Mouse (Mus musculus): ENCODE data around the gene Aatk.

Gene Aatk

GRCm38 (mm10) chr11:120022841-120023240, 24.1 kb downstream of the Aatk start:
- DNase-seq (ENCODE audit: low spot score), result no peak

- no peak for DNase-seq (ENCODE audit: low spot score)
Observed at GRCm38 (mm10) chr11:120022216-120022615, 24.8 kb downstream of the Aatk start.

GRCm38 (mm10) chr11:120021367-120021766, 25.6 kb downstream of the Aatk start:
- DNase-seq (ENCODE audit: low spot score), result no peak

GRCm38 (mm10) chr11:120019542-120020440, 27.2 kb downstream of the Aatk start:
- DNase-seq (ENCODE audit: low spot score), result no peak

- no peak for DNase-seq (ENCODE audit: low spot score)
Observed at GRCm38 (mm10) chr11:120017011-120017410, 30.0 kb downstream of the Aatk start.

GRCm38 (mm10) chr11:120014758-120015157, 32.2 kb downstream of the Aatk start:
- no peak for DNase-seq (ENCODE audit: low spot score)

GRCm38 (mm10) chr11:120013174-120013711, 33.7 kb downstream of the Aatk start:
- peak; percentile 82 for DNase-seq (ENCODE audit: low spot score)

- no peak for DNase-seq (ENCODE audit: low spot score)
Observed at GRCm38 (mm10) chr11:120012702-120013101, 34.3 kb downstream of the Aatk start.

GRCm38 (mm10) chr11:120011761-120012560, 35.0 kb downstream of the Aatk start:
- no peak for DNase-seq (ENCODE audit: low spot score)

- no peak for DNase-seq (ENCODE audit: low spot score)
Observed at GRCm38 (mm10) chr11:120011114-120011760, 35.7 kb downstream of the Aatk start.

GRCm38 (mm10) chr11:120009937-120010336, 37.0 kb downstream of the Aatk start:
- DNase-seq (ENCODE audit: low spot score), result no peak

GRCm38 (mm10) chr11:120008956-120009355, 38.0 kb downstream of the Aatk start:
- DNase-seq (ENCODE audit: low spot score), result no peak

GRCm38 (mm10) chr11:120008501-120008900, 38.5 kb downstream of the Aatk start:
- DNase-seq (ENCODE audit: low spot score), result no peak

GRCm38 (mm10) chr11:120007496-120008080, 39.4 kb downstream of the Aatk start:
- DNase-seq (ENCODE audit: low spot score), result no peak

GRCm38 (mm10) chr11:120005434-120006317, 41.3 kb downstream of the Aatk start:
- DNase-seq (ENCODE audit: low spot score), result no peak

GRCm38 (mm10) chr11:120002634-120003220, 44.2 kb downstream of the Aatk start:
- no peak for DNase-seq (ENCODE audit: low spot score)

GRCm38 (mm10) chr11:120002041-120002440, 44.9 kb downstream of the Aatk start:
- no peak for DNase-seq (ENCODE audit: low spot score)

- no peak for DNase-seq (ENCODE audit: low spot score)
Observed at GRCm38 (mm10) chr11:119997351-119997750, 49.6 kb downstream of the Aatk start.

- peak; percentile 88 for DNase-seq (ENCODE audit: low spot score)
Observed at GRCm38 (mm10) chr11:119991338-119991678, 55.7 kb downstream of the Aatk start.

GRCm38 (mm10) chr11:119990658-119991337, 56.2 kb downstream of the Aatk start:
- peak; percentile 55 for DNase-seq (ENCODE audit: low spot score)

All from lung, postnatal 25 days (tissue).